Mouse (Mus musculus) v-Abl transformed pro-B cells (cell line): ENCODE results near the gene Chmp2a.

Source experiments
- in situ Hi-C, 2 experiments: fragments of 400-800 bp; cut with MboI; formaldehyde crosslinking; loops; one replicate each; pipeline ENCODE4 v1.15.1; 2025; ENCODE audit not compliant: unreplicated experiment in 2 of 2

Gene Chmp2a

DNA sequence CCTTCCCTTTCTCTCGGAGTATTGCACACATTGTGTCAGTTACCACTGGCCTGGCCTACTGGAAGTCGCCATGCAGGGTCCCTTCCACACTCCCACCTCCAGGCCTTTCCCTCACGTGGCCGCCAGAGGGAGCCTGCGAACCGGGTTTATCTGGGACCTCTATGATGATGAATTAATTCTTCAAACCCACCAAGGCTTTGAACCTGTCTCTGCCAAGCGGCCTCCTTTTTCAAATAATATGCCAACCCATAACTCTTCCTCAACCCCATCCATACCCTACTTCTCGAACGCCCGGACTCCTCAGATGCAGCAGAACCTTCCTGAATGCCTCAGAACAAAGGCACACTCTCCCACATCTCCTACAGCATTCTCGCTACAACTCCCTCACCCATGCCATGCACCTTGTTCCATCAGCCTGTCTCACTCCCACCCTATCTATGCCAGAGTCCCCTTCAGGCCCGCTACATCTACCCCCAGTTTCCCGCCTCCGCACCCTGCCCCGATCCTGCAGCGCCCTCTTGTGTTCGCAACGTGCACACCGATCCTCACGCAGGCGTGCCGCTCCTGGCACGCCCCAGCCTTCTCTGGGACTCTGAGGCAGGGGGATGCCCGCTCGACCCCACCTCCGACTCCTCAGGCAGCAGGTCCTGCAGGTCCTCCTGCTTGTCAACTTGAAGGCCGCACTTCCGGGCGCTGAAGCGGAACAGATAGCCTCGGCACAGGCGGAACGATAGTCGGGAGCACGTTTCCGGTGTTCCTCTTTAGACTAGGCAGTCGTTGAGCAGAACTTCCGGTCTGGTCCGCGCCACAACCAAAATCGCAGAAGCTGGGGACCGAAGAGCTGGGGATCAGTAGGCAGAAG, 25.2 kb downstream of the Chmp2a start:
- in situ Hi-C loops = loop anchor here (5.0 to 25.0 kb wide), 4 partner anchors 33 to 1397 kb away; partner anchors contain the start of genes Zfp606 (in 1 of the 2) and Zscan4-ps3 (in 1 of the 2)

- in situ Hi-C loops = loop anchor here (5.0 to 25.0 kb wide), 4 partner anchors 35 to 1395 kb away; partner anchors contain the start of genes Zfp606 (in 1 of the 2) and Zscan4-ps3 (in 1 of the 2)
Measured at GRCm38 (mm10) chr7:13007341-13008092, 27.1 kb downstream of the Chmp2a start.

DNA sequence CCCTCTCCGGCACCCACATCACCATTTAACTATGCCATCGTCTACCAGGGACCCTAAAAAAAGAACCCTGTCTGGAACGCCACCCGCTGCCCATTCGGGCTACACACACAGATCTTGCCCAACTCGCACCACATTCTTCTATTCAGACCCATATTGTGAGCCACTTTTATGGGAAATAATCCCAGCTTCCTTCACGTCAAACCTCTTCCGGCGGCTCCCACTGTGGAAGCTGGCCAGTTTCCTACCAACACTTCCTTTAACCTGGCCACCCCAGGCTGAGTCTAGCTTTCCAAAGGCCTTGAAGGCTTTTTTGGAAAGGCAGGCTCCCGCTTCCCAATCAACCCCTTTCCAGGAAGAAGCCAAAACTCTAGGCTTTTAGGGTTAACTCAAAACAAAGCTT, 28.1 kb downstream of the Chmp2a start:
- in situ Hi-C loops = loop anchor here (5.0 to 25.0 kb wide), 4 partner anchors 36 to 1394 kb away; partner anchors contain the start of genes Zfp606 (in 1 of the 2) and Zscan4-ps3 (in 1 of the 2)

GRCm38 (mm10) chr7:13006011-13006410, 28.6 kb downstream of the Chmp2a start:
- in situ Hi-C loops = loop anchor here (5.0 to 25.0 kb wide), 4 partner anchors 36 to 1394 kb away; partner anchors contain the start of genes Zfp606 (in 1 of the 2) and Zscan4-ps3 (in 1 of the 2)

DNA sequence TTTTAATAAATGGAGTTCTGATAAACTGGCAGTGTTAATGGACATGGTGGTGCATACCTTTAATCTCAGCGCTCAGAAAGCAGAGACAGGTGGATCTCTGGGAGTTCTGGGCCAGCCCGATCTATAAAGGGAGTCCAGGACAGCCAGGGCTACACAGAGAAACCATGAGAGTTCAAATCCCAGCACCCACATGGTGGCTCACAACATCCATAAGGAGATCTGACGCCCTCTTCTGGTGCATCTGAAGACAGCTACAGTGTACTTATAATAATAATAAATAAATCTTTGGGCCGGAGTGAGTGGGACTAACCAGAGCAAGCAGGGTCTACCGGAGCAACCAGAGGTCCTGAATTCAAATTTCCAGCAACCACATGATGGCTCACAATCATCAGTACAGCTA, 31.2 kb downstream of the Chmp2a start:
- in situ Hi-C loops = loop anchor here in 1 of 2 experiments (25.0 kb wide), 2 partner anchors 516 to 1391 kb away; partner anchors contain the start of genes Zfp606 and Zscan4-ps3

DNA sequence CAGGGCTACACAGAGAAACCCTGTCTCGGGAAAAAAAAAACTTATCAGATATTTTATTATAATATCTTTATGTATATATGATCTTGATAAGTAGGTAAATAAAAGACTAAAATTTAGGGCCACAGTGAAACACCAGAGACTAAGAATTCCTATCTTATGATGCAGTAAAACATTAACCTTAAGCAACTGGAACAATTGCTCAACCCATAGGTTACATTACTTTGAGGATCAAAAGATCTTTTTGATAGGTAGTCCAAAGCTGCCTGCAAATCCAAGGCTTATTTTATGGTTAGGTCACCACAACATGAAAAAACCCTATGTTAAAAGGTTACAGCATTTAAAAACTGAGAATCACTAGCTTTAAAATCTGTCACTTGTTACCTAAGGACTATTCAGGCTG, 33.0 kb downstream of the Chmp2a start:
- in situ Hi-C loops = loop anchor here in 1 of 2 experiments (25.0 kb wide), 2 partner anchors 514 to 1389 kb away; partner anchors contain the start of genes Zfp606 and Zscan4-ps3

DNA sequence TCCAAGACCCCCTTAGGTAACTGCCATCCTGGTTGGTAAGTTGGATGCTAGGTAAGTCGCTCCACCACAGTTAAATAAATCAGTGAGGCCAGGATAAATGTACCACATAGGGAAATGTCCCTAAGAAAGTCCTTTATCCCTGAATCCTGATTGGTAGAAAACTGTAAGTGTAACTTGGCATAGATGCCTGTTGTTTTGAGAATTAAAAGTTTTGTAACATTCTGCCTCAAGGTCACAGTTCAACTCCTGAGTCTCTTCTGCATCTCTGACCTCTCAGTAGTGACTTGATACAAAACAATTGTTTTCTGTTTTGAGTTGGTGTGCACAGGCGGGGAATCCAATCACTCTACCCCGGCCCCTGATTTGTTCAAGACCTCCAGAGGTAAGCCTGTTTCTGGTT, 35.8 kb downstream of the Chmp2a start, which contains the start of gene Trim28:
Gene Trim28, plus strand, starts transcription at position 264 of the 400 bp plus-strand sequence.
- in situ Hi-C loops = loop anchor here in 1 of 2 experiments (25.0 kb wide), 1 partner anchor 512 kb away; the partner anchor contains the start of gene Zfp606

- in situ Hi-C loops = loop anchor here in 1 of 2 experiments (25.0 kb wide), 1 partner anchor 511 kb away; the partner anchor contains the start of gene Zfp606
Measured at GRCm38 (mm10) chr7:12998053-12998452, 36.6 kb downstream of the Chmp2a start, which contains the start of gene Slc27a5. Gene Slc27a5, minus strand, starts transcription at chr7:12998192.

DNA sequence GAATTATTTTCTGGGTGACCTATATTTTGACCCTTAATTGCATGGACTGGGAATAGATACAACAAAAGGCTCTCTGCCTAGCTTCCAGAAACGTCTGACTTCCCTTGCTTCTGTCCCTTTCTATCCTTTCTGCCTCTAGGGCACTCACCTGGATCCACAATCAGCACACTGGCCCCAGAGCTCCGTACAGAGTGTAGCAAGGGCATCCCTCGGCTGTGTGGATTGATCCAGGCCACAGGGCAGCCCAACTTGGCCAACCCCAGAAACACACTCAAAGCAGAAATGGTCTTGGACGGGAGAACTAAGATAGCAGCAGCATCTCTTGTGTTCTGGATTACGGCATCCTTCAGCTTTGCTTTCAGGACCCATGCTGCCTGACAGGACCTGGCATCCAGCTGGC, 37.4 kb downstream of the Chmp2a start:
- in situ Hi-C loops = loop anchor here in 1 of 2 experiments (25.0 kb wide), 1 partner anchor 510 kb away; the partner anchor contains the start of gene Zfp606

DNA sequence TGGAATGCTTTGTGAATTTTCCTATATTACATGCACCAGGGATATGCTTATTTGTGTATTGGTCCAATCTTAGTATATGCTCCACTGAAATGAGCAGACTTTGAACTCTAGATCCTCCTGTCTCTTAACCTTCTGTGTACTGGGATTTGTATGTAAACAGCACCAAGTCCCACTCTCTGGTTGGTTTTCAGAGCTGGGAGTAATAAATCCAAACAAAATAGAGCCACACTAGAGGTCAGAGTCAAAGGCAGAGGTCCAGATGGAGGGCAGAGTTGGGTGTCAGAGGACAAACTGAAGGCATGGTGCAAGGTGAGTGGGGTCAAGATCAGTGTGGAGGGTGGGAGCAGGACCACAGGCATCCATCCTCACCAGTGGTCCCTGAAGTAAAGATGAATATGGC, 38.7 kb downstream of the Chmp2a start:
- in situ Hi-C loops = loop anchor here in 1 of 2 experiments (25.0 kb wide), 1 partner anchor 509 kb away; the partner anchor contains the start of gene Zfp606

DNA sequence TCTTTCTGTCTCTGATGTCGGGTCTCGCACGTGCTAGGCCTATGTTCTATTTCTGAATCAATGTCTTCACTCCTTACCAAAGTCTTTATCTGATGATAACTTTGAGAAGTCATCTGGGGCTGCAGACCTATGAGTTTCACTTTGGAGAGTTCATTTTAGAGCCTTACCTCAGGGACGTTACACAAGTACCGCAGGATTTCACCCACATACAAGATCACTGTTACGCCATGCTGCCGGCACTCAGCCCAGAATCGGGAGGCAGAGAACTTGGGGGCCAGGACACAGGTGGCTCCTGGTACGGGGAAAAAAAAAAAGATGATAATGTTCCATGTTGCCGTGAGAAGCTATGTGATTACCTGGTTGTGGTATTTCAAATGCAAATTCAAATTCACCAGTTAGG, 41.5 kb downstream of the Chmp2a start:
- in situ Hi-C loops = loop anchor here (5.0 to 25.0 kb wide), 2 partner anchors 81 to 506 kb away; partner anchors contain the start of gene Zfp606 (in 1 of the 2)

DNA sequence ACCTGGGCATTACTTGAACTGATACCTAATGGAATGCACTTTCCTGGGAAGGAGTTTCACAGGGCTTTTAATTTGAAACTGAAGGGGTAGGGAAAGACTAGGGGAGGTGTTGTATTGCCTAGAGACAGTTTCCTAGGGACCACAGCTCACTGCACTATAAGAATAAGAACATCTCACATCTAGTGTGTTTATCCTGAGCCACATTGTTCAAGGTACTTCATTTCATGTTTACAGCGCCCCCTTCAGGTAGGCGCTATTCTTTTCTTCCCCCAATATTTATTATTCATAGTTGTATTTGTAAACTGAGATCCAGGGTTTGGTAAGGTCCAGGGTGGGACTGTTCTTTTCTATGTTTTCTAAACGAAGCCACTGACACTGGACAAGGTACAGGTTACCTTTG, 42.4 kb downstream of the Chmp2a start:
- in situ Hi-C loops = loop anchor here (5.0 to 25.0 kb wide), 2 partner anchors 80 to 505 kb away; partner anchors contain the start of gene Zfp606 (in 1 of the 2)

GRCm38 (mm10) chr7:12987409-12988189, 47.0 kb downstream of the Chmp2a start:
- in situ Hi-C loops = loop anchor here (10.0 to 25.0 kb wide), 2 partner anchors 57 to 500 kb away; partner anchors contain the start of gene Zfp606 (in 1 of the 2)

DNA sequence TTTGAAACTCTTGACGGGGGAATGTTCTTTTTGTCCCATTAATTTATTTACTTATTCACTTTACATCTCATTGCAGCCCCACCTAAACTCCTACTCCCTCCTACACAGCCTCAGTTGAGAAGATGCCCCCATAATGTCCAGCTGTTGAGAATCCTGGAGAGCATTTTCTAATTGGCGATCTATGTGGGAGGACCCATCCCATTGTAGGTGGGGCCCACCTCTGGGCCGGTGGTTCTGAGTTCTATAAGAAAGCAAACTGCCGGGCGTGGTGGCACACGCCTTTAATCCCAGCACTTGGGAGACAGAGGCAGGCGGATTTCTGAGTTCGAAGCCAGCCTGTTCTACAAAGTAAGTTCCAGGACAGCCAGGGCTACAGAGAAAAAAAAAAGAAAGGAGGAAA, 47.7 kb downstream of the Chmp2a start:
- in situ Hi-C loops = loop anchor here (10.0 to 25.0 kb wide), 2 partner anchors 58 to 500 kb away; partner anchors contain the start of gene Zfp606 (in 1 of the 2)

DNA sequence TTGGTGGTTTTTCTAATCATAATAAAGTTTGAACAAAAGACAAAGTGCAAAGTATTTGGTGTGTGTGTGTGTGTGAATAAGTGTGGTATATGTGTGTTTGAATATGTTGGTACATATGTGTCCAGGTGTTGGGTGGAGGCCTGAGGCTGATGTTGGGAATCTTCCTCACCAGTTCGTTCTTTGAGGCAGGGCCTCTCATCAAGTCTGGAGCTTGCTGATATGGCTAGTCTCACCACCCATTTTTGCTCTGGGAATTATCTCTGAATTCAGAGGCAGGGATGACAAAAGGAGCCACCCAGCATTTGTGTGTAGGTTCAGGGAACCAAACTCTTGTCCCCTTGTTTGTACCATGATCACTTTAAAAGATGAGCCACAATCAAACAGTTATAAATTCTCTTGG, 48.9 kb downstream of the Chmp2a start:
- in situ Hi-C loops = loop anchor here (10.0 to 25.0 kb wide), 2 partner anchors 59 to 498 kb away; partner anchors contain the start of gene Zfp606 (in 1 of the 2)
